Mouse (Mus musculus) erythroblast, embryonic 14.5 days (primary cell): ENCODE measurements around the gene Lmntd2. TPM values are rescaled to one million over a fixed set of nuclear protein-coding genes. Genes with fewer than 3 reads are reported as not detected.

Experiments used
- H3K27me3 ChIP-seq: 2 replicates; pipeline ENCODE4 v1.6.1; 2012; ENCODE audit warnings: inconsistent platforms; ENCODE audit not compliant: control insufficient read depth
- H3K36me3 ChIP-seq: 2 replicates; pipeline ENCODE4 v1.6.1; 2012; ENCODE audit warnings: mild to moderate bottlenecking, inconsistent platforms; ENCODE audit not compliant: control insufficient read depth
- H3K4me1 ChIP-seq: 2 replicates; pipeline ENCODE4 v1.6.1; 2012; ENCODE audit warnings: inconsistent platforms; ENCODE audit not compliant: control insufficient read depth
- H3K4me3 ChIP-seq: replicated peaks from 2 replicates; pipeline ENCODE3; 2012; ENCODE audit warnings: moderate library complexity, mild to moderate bottlenecking, inconsistent platforms
- H3K9me3 ChIP-seq: 2 replicates; pipeline ENCODE4 v1.6.1; 2012; ENCODE audit warnings: low read length, inconsistent platforms, mixed read lengths; ENCODE audit not compliant: control insufficient read depth
- GATA1 ChIP-seq: IDR thresholded peaks from 2 replicates; pipeline ENCODE4 v1.6.1; 2012; ENCODE audit warnings: low read length, inconsistent platforms, mixed read lengths
- TAL1 ChIP-seq: IDR thresholded peaks from 3 replicates; pipeline ENCODE4 v1.6.1; 2012; ENCODE audit warnings: low read length, inconsistent platforms, mixed read lengths
- polyA plus RNA-seq: library from polyadenylated mRNA; stranded (reverse); fragments of >175 nt; gene quantifications from 2 replicates; pipeline ENCODE4 v1.2.3, GENCODE M21; 2012

Lmntd2 gene
- polyA plus RNA-seq, 1 experiment = 0.28 TPM

DNA sequence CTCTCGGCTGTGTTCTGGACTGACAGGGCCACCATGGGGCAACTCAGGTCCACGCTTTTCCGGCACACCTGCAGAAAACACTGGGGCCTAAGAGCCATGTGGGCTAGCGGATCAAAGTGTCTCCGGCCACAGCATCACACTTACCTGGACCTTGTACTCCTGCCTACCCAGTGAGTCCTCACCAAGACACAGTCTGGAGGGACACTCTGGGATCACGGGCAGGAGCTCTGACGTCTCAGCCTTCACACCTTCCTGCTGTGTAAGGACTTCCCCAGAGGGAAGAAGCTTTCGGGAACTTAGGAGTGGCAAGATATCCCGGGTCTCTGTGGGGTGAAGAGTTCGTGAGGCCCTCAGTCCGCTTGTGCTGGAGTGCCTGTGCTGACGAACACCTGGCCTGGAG, 3.7 kb downstream of the Lmntd2 start:
- H3K9me3 ChIP-seq = no peaks in the 10 kb centered on the region
- H3K36me3 ChIP-seq = peaks cover 80% of the 10 kb centered on the region
- H3K4me1 ChIP-seq = peaks cover 100% of the 10 kb centered on the region
- no peaks in the 10 kb centered on the region for H3K27me3 ChIP-seq
- H3K4me3 ChIP-seq = peak overlapping the region; percentile 50
- no peak for TF ChIP-seq GATA1
- TF ChIP-seq TAL1 = no peak

DNA sequence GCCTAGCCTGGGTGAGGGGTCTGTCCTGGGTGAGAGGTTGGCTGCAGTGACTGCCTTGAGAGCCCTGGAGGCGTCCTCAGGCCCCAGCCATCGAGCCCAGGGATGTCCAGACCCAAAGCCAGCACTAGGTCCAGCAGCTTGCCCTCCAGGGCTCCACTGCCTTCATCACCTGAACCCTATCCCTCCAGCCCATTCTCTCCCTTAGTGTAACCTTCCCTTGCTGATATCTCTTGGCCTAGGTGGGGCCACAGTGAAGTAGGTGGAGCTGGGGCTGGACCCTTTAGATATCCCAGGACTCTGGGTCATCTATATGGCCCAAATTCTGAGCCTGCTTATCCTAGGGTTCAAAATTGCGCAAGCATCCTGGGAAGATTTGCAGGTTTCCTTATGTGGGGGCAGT, 4.4 kb downstream of the Lmntd2 start:
- Histone ChIP-seq H3K27me3 (no peaks in the 10 kb centered on the region), H3K4me3 (peak overlapping the region; percentile 50), H3K4me1 (peaks cover 100% of the 10 kb centered on the region), H3K36me3 (peaks cover 86% of the 10 kb centered on the region), H3K9me3 (no peaks in the 10 kb centered on the region)
- peak; percentile 57 for TF ChIP-seq GATA1
- TF ChIP-seq TAL1 = peak; percentile 52; the same call in 2 of the 3 replicates

DNA sequence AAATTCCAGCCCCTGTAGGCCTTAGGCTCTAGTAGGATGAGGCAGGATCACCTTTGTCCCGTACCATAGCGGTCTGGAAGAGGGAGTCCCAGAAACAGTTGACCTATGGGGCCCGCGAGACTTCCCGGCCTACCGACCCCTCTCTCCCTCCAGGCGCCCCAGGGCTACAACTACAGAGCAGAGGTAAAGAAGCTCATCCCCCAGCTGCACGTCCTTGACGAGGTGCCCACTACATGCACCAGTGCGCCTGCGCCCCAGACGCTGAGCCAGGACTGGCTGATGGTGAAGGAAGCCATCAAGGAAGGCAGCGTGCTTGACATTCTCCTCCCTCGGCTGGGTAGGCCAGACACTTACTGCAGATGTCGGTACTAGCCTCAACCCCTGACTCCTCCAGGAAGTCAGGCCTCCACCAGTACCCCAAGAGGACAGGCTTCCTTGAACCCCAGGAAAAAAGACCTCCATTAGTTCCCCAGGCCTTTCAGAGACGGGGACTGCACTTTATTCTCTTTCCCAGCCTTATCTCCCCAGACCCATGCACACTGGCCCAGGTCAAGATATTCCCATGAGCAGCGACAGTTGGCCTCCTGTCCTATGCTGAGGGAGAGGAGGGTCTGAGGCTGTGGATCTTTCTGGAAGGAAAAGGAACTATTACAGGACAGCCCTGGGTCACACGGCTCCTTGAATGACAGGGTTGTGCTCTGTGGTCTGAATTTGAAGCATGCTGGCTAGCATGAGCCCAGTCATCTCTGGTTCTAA, 7.5 kb downstream of the Lmntd2 start:
- peaks cover 91% of the 10 kb centered on the region for H3K36me3 ChIP-seq
- H3K4me3 ChIP-seq = no peak overlapping the region
- TF ChIP-seq TAL1 (no peak), GATA1 (no peak)
- H3K4me1 ChIP-seq = peaks cover 91% of the 10 kb centered on the region
- H3K9me3 ChIP-seq = no peaks in the 10 kb centered on the region
- no peaks in the 10 kb centered on the region for H3K27me3 ChIP-seq

DNA sequence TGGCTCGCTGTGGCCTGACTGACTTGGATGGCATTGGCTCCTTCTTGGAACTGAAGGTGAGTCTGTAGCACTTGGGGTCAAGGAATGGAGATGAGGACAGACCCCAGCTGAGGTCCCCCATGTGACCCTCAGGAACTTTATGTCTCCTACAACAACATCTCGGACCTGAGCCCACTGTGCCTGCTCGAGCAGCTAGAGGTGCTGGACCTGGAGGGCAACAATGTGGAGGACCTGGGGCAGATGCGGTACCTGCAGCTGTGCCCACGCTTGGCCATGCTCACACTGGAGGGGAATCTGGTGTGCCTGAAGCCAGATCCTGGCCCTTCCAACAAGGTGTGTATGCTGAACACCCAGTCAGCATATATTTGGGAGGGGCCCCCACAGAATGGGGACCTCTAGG, 8.4 kb downstream of the Lmntd2 start:
- H3K9me3 ChIP-seq = no peaks in the 10 kb centered on the region
- peaks cover 91% of the 10 kb centered on the region for H3K36me3 ChIP-seq
- no peak overlapping the region for H3K4me3 ChIP-seq
- H3K4me1 ChIP-seq = peaks cover 90% of the 10 kb centered on the region
- TF ChIP-seq GATA1 (no peak), TAL1 (no peak)
- no peaks in the 10 kb centered on the region for H3K27me3 ChIP-seq

DNA sequence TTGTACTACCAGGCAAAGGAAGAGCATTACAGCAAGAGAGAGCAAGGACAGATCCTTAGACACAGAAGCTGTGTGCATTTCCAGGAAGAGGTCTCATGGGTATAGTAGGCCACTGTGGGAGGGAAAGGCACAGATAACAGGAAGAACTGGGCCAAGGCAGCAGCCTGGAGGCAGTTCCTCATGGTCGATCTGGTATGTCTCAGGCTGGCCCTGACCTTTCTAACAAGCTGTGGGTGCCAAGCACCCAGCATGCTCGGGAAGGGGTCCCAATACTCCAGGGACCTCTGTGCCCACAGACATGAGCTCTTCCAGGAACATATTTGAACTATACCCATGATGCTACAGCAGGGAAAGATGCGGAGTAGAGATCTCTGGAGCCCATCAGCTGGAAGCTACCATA, 9.3 kb downstream of the Lmntd2 start:
- no peaks in the 10 kb centered on the region for H3K9me3 ChIP-seq
- no peaks in the 10 kb centered on the region for H3K27me3 ChIP-seq
- H3K36me3 ChIP-seq = peaks cover 93% of the 10 kb centered on the region
- peaks cover 90% of the 10 kb centered on the region for H3K4me1 ChIP-seq
- H3K4me3 ChIP-seq = no peak overlapping the region
- TF ChIP-seq GATA1 (no peak), TAL1 (no peak)

DNA sequence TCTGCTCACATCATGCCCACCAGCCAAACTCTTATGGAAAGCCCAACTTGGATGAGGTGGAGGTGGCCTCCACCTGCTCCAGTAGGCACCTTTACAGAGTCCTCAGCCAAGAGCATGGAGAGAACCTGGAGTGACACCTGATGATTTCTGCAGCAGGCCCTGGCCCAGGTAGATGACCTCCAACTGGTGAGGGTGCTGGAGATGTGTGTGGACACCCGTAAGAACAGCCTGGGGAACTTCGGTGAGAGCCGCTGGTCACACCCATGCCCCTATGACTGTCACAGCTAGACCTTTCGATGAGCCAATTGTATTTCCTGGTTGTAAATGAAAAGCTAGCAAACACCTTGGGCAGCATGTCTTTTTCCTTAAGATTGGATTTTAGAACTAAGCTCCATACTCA, 15.8 kb downstream of the Lmntd2 start:
- H3K27me3 ChIP-seq = no peaks in the 10 kb centered on the region
- TF ChIP-seq TAL1 = no peak
- no peak for TF ChIP-seq GATA1
- peaks cover 86% of the 10 kb centered on the region for H3K4me1 ChIP-seq
- peak overlapping the region; percentile 53 for H3K4me3 ChIP-seq
- H3K36me3 ChIP-seq = peaks cover 55% of the 10 kb centered on the region
- no peaks in the 10 kb centered on the region for H3K9me3 ChIP-seq

DNA sequence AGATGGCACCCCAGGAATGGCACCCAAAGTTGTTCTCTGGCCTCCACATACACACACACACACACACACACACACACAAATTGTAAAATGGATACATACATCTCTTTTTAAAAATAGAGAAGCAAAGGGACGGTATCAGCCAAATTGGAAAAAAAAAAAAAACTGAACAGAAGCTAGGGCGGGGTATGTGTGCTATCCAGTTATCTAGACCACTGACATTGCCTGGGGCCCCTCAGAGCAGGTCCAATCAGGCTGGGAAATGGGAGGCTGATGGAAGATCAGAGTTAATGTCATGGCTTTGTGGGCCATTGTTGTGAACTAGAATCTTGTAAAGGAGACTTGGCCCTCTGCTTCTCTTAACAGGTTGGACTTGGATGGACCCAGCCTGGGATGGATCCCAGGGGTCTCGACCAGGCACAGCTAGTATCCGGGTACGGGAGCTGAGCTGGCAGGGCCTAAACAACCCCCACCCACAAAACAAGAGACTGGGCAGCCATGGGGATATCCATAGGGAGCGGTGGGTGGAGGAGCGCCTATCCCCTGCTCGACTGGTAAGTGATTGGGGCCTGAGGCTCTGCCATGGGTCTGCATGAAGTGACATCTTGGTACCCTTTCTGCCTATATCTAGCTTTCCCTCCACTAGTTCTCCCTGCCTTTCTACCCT, 17.1 kb downstream of the Lmntd2 start:
- TF ChIP-seq GATA1 = peak; percentile 26; the same call in 1 of the 2 replicates
- TF ChIP-seq TAL1 = no peak
- no peaks in the 10 kb centered on the region for H3K9me3 ChIP-seq

DNA sequence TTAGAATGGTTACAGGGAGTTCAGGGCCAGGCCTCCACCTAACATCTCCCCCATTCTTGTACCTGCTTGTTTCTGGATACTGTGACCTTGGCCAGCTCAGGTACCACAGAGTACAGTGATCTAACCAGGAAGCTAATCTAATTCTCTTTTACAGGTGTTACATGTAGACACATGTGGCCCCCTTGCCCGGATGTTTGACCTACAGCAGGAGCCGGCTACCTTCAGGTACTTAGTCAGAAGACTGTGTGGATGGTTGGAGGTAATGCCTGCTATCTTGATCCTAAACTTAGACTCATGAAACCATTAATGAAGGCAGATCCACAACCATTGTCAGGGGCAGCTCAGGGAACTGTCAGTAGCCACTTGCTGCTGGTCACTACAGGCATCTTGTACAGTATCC, 18.1 kb downstream of the Lmntd2 start:
- Histone ChIP-seq H3K4me3 (peak overlapping the region; percentile 78), H3K4me1 (peaks cover 95% of the 10 kb centered on the region)

More for the DNA sequence above, 17.1 kb downstream of the Lmntd2 start:
- H3K27me3 ChIP-seq = no peaks in the 10 kb centered on the region
- H3K36me3 ChIP-seq = peaks cover 57% of the 10 kb centered on the region
- peaks cover 91% of the 10 kb centered on the region for H3K4me1 ChIP-seq
- H3K4me3 ChIP-seq = peak overlapping the region; percentile 53

DNA sequence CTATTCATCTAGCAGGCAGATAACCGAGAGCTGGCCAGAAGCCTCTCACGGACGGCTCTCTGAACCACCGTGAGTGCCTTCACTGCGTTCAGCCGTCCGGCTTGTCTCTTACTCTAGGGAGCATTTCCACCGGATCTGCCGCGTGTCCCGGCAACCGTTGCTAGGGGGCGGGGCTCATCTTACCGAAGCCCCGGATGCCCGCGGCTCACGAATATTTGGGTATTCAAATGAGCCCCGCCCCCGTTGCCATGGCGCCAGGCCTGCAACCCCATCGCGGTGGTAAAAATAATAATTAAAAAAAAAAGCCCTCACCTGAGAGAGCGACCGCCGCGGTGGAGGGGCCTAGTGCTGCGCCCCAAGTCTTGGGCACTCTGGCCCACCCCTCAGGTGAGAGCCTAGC, 19.1 kb downstream of the Lmntd2 start:
- no peaks in the 10 kb centered on the region for H3K27me3 ChIP-seq
- TF ChIP-seq TAL1 = no peak
- no peak for TF ChIP-seq GATA1
- H3K4me1 ChIP-seq = peaks cover 93% of the 10 kb centered on the region
- H3K4me3 ChIP-seq = peak overlapping the region; percentile 78
- no peaks in the 10 kb centered on the region for H3K9me3 ChIP-seq
- peaks cover 59% of the 10 kb centered on the region for H3K36me3 ChIP-seq

More for the DNA sequence above, 18.1 kb downstream of the Lmntd2 start:
- TF ChIP-seq GATA1 (no peak), TAL1 (no peak)
- peaks cover 59% of the 10 kb centered on the region for H3K36me3 ChIP-seq
- no peaks in the 10 kb centered on the region for H3K9me3 ChIP-seq
- no peaks in the 10 kb centered on the region for H3K27me3 ChIP-seq
